Mouse (Mus musculus) cerebellum, postnatal 25 days (tissue): ENCODE data around the gene Aebp1.
"Not testable (repeated sequence)": the region's sequence is repeated elsewhere in the genome, so short reads cannot be mapped to it uniquely, and the experiment has no call there.

ENCODE experiments used
- DNase-seq, 2 experiments: peaks; one replicate each; pipeline ENCODE4 v3.0.0; 2021; ENCODE audit warnings: mixed read lengths in 2 of 2

The Aebp1 gene

GRCm38 (mm10) chr11:5856479-5857130, 5.1 kb upstream of the Aebp1 start:
- DNase-seq, result no peak

DNA sequence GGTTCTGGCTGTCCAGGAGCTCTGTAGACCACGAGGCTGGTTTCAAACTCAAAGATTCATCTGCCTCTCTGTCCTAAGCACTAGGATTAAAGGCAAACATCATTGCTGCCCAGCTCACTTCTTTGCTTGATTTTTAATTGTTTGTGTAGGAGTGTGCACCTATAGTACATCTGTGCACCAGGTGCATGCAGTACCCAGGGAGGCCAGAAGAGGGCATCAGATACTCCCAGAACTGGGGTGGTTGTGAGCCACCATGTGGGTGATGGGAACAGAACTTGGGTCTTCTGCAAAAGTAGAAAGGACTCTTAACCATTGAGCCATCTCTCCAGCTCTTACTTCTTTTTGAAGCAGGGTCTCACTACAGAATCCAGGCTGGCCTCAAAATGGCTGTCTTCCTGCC, 3.0 kb upstream of the Aebp1 start:
- no peak for DNase-seq

GRCm38 (mm10) chr11:5859883-5860550, 1.7 kb upstream of the Aebp1 start:
- DNase-seq, result no peak

GRCm38 (mm10) chr11:5860639-5861038, 1.1 kb upstream of the Aebp1 start:
- DNase-seq, result no peak

GRCm38 (mm10) chr11:5862394-5863105, 803 bp downstream of the Aebp1 start:
- no peak for DNase-seq

DNA sequence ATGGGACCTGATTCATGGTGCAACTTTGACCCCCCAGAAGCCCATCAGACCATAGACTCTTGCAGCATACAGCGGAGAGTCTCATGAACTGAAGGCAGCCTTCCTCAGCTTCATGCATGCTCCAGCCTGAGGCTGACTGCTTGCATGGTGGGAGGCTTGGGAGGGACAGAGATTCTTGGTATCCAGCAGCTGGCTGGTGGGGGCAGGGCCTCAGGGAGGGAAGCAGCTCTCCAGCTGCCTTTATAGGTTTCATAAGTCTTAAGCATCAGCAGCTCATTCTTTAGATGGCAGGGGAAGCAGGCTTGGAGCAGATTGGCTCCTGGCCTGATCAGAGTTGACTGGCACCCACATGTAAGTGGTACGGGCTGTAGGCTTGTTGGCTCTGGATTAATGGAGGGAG, 5.4 kb downstream of the Aebp1 start:
- no peak for DNase-seq

DNA sequence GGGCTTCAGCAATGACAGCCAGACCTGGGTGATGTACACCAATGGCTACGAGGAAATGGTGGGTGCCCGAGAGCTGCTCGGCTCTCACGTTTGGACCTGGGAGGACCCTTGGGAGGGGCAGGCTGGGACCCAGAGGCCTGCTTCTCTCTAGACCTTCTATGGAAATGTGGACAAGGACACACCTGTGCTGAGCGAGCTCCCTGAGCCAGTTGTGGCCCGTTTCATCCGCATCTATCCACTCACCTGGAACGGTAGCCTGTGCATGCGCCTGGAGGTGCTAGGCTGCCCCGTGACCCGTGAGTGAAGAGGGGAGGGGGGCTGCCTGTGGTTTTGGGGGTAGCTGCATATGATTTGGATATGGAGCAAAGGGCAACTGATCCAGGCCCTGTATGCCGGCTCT, 6.6 kb downstream of the Aebp1 start:
- no peak for DNase-seq

GRCm38 (mm10) chr11:5869331-5869730, 7.6 kb downstream of the Aebp1 start:
- peak; percentile 56 to 66 for DNase-seq

DNA sequence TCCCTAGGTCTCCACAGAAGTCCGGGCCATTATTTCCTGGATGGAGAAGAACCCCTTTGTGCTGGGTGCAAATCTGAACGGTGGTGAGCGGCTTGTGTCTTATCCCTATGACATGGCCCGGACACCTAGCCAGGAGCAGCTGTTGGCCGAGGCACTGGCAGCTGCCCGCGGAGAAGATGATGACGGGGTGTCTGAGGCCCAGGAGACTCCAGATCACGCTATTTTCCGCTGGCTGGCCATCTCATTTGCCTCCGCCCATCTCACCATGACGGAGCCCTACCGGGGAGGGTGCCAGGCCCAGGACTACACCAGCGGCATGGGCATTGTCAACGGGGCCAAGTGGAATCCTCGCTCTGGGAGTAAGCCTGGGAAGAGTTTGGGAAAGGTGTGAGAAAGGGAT, 8.3 kb downstream of the Aebp1 start:
- no peak for DNase-seq

- no peak for DNase-seq
Measured at GRCm38 (mm10) chr11:5872707-5873106, 11.0 kb downstream of the Aebp1 start.

DNA sequence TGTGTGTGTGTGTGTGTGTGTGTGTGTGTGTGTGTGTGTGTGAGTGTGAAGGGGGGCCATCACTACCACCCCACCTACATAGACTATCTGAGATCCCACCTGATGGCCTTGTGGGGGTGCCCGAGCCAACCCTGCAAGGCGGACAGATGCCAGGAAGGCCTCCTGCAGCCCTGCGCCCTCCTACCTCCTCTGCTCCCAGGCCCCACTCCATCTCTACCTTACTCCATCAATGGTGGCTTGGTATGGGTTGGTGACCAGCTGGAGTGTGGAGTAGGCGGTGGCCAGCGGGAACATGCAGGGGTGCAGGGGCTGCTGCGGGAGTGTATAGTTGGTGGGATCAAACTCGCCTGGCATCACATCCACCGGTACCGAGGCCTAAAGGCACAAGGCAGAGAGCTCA, 11.4 kb downstream of the Aebp1 start:
- DNase-seq, result no peak

GRCm38 (mm10) chr11:5877421-5877820, 15.7 kb downstream of the Aebp1 start:
- no peak for DNase-seq

- peak; percentile 96 to 98 for DNase-seq
Measured at GRCm38 (mm10) chr11:5877921-5878526, 16.3 kb downstream of the Aebp1 start, which contains the start of gene Pold2. Pold2 (minus strand) TSS chr11:5878292.

DNA sequence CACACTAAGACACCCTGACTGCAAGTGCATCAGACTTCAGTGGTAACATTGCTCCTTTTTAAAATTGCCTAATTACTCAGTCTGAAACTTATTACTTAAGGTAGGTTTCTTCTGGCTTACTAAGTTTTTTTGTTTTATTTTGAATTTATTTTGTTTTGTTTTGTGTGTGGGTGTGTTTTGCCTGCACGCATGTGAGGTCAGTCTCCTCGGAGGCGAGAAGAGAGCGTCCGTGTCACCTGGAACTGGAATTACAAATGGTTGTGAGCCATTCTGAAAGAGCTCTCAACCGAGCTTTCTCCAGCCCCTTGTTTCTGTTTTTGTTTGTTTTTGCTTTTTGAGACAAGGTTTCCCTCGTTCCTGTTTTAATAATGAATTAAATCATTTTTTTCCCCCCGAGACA, 16.9 kb downstream of the Aebp1 start:
- no peak for DNase-seq

- DNase-seq, result peak; percentile 75 to 86
Measured at GRCm38 (mm10) chr11:5879905-5880304, 18.2 kb downstream of the Aebp1 start.

- DNase-seq, result no peak
Measured at GRCm38 (mm10) chr11:5882518-5882917, 20.8 kb downstream of the Aebp1 start.

DNA sequence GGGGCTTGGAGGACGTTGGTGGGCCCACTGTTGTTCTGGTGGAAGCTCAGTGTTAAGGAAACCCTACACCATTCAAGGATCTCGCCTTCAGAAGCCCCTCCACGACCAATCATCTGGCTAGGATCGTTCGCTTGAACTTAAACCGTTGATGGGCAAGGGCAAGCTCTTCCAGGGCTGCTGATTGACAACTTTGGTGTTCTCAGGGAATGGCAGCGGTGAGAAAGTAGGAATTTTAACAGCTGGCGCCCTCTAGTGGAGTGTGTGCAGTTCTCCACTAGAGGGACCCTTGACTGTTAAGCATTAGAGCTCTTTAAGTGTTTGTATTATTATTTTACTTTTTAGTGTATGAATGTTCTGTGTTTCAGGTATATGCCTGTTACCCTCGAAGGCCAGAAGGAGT, 24.4 kb downstream of the Aebp1 start:
- DNase-seq, result peak; percentile 60 to 79

- no peak for DNase-seq
Measured at GRCm38 (mm10) chr11:5887250-5887649, 25.5 kb downstream of the Aebp1 start.

DNA sequence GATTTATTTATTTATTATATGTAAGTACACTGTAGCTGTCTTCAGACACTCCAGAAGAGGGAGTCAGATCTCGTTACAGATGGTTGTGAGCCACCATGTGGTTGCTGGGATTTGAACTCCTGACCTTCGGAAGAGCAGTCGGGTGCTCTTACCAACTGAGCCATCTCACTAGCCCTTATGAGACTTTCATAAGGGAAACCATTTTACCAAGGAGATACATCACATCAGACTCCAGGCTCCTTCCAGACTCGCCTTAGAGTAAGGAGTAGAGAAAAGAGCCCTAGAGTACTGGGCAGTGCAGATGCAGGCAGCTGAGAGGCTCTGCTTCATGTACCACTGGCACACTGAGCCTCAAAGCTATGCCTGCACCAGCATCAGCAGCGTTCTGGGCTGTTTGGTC, 26.8 kb downstream of the Aebp1 start:
- DNase-seq, result not testable (repeated sequence)

- peak; percentile 72 for DNase-seq
Measured at GRCm38 (mm10) chr11:5892151-5892591, 30.4 kb downstream of the Aebp1 start.

GRCm38 (mm10) chr11:5892810-5893368, 31.1 kb downstream of the Aebp1 start:
- DNase-seq, result peak in 1 of 2 experiments; percentile 33

DNA sequence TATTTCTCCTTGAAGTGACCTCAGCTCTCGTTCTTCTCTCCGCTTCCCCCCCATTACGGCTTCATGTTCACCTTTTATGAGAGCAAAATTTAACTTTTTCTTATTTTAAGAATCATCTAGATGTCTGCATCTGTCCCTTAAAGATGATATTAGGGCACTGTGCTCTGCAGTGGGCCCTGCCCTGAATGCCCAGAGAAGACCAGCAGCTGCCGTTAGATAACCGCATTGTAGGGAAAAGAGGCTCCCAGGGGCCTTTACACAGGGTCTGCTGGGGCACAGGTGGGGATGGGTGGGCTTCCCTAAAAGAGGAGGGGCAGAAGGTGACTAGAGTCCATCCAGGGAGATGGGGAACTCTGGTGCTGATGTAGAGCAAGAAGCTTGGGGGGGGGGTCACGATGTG, 32.1 kb downstream of the Aebp1 start:
- DNase-seq, result no peak

DNA sequence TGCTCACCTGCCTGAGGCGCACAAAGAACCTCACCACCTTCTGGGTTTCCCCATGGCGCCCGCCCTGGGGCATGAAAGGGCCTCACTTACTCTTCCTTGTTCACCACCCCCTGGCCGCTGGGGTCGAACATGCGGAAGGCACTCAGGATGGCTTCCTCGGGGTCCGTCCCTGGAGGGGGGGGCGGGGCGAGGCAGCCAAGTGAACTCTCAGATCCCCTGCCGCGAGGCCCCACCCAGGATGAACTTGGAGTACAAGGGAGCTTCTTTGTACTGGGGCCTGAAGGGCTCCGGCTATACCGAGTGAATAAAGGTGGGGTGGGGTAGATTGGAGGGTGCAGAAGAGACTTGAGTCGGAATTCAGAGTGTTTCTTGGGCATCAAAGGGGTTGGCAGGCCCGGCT, 35.5 kb downstream of the Aebp1 start:
- DNase-seq, result no peak
